Mouse (Mus musculus) right cerebral cortex, postnatal 36 days (tissue): Measurements from ENCODE around the gene Hist1h2bn.
"Not testable (repeated sequence)": the region's sequence is repeated elsewhere in the genome, so short reads cannot be mapped to it uniquely, and the experiment has no call there.

Experiments used
- DNase-seq, 2 experiments: peaks; one replicate each; pipeline ENCODE4 v3.0.0; 2022; ENCODE audit warnings: low spot score in 2 of 2, mixed read lengths in 1 of 2

Gene Hist1h2bn

GRCm38 (mm10) chr13:21781639-21782038 lies 27.7 kb downstream of the Hist1h2bn start:
- no peak for DNase-seq

GRCm38 (mm10) chr13:21782361-21783254 lies 28.7 kb downstream of the Hist1h2bn start:
- peak; percentile 9 to 11 for DNase-seq

DNA sequence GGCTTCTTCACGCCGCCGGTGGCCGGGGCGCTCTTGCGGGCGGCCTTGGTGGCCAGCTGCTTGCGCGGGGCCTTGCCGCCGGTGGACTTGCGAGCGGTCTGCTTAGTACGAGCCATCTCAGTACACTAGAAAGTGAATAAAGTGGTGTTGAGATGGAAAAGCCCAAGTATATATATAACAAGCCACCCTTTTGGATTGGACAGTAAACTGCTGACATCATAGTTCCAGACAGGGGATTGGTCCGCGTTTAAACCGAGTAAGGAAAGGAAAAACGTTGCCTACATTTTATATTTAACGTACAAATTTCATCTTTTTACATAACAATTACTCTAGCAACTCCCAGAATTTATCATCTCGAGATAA lies 29.3 kb downstream of the Hist1h2bn start, which contains the start of gene Hist1h3i:
Hist1h3i (minus strand) TSS at position 116 of the 363 bp plus-strand sequence.
- DNase-seq: peak; percentile 55 to 66

- peak; percentile 3 for DNase-seq
Observed at GRCm38 (mm10) chr13:21783734-21784161, 29.8 kb downstream of the Hist1h2bn start.

DNA sequence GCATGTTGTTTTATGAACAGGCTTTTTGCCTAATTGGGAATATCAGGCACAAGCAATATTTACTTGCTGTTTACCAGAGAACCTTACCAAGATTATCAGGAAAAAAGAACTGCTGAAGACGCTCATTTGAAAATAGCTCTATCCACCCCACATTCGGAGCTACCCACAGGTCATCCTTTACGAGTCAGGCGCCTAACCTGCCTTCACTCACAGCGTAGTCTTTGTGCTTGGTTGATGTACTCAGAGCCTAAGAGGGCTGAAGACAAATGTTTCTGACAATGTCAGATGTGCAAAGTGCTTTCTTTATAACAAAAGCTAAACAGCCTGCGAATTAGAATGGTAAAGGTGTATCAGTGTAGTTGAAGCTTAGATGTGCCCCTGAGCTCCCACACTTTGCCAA lies 30.4 kb downstream of the Hist1h2bn start:
- no peak for DNase-seq

- DNase-seq: no peak
Observed at GRCm38 (mm10) chr13:21786189-21786898, 32.4 kb downstream of the Hist1h2bn start.

- DNase-seq: peak; percentile 87 to 91
Observed at GRCm38 (mm10) chr13:21786899-21787629, 33.1 kb downstream of the Hist1h2bn start, which contains the start of the genes Hist1h2an and Hist1h2bp. Gene Hist1h2an, minus strand, starts transcription at chr13:21787218. Gene Hist1h2bp, plus strand, starts transcription at chr13:21787461.

DNA sequence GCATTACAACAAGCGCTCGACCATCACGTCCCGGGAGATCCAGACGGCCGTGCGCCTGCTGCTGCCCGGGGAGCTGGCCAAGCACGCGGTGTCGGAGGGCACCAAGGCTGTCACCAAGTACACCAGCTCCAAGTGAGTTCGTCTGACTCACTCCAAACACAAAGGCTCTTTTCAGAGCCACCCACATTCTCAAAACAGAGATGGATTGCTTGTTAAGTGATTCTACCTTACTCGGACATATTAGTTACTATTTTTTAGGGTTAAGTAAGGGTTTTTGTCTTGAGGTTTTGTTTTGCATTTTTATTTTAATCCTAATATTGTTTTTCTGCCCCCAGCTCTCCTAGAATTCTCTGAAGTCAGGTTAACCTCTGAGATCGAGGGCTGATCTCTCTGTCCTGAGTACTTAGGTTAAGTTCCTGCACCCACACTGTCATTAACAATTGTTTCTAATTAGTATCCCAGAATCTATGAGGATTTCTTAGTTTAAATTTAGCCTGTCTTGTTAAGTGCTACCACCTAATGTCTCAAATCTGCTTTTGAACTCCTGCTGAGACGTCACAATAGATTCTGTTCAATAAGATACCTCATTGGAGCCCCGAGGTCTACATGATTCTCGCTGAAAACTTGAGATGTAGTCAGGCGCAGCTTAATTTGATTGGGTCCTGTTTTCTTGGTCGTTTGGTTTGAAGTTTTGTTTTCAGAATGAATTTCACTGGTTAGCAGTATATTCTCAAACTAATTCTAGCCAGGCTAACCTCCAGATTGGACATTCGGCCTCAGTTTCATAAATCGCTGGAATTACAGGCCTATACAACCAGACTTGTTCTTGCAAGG lies 34.1 kb downstream of the Hist1h2bn start:
- no peak for DNase-seq

- no peak for DNase-seq
Observed at GRCm38 (mm10) chr13:21789925-21790324, 36.0 kb downstream of the Hist1h2bn start.

DNA sequence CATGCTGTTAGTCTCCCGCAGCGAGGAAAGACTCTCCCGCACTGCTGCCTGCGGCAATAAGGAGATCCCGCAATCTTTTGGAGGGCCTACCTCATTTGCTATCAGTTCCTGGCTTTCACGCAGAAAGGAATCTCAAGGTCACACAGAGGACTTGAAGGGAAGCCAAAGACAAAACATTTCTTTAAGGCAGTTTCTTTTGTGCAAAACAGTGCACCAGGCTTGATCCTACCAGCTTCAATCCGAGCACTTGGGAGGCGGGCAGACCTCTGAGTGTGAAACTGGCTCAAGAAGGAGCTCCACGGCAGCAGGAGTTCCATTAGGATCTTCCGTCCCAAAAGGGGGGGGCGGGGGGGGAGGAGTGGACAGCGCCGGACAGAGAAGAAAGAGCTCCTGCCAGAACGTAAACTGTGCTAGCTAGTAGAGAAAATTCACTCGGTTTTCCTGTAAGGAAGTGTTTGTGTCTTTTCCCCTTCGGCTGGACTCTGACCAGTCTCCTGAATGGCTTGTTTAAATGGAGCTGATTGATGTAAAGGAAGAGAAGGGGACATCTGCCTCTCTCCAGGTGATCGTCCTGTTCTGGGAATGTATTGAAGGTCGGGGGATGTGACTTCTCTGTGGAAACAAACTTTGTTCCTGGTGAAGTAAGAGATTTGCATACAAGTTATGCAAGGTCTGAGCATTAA lies 36.8 kb downstream of the Hist1h2bn start:
- DNase-seq: no peak

DNA sequence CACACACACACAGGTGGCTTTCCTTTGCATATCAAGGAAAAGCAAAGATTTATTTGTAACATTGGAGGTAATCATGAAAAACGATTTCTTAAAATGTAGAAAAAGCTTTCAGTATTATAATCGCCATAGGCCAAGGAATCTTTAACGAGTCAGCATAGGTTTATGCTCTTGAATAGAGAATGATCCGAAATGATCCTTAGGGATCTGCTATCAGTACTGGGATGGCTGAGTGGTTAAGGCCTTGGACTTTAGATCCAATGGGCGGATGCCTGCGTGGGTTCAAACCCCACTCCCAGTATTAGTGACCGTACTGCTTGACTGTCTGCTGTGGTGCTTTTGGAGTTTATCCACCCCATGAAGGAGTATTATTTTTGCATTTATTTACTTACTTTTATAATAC lies 41.7 kb downstream of the Hist1h2bn start:
- DNase-seq: no peak

GRCm38 (mm10) chr13:21797163-21797562 lies 43.2 kb downstream of the Hist1h2bn start:
- not testable (repeated sequence) for DNase-seq

GRCm38 (mm10) chr13:21803058-21803457 lies 49.1 kb downstream of the Hist1h2bn start:
- DNase-seq: not testable (repeated sequence)
